Mouse (Mus musculus): ENCODE data around the gene Kdm5a.

DNA sequence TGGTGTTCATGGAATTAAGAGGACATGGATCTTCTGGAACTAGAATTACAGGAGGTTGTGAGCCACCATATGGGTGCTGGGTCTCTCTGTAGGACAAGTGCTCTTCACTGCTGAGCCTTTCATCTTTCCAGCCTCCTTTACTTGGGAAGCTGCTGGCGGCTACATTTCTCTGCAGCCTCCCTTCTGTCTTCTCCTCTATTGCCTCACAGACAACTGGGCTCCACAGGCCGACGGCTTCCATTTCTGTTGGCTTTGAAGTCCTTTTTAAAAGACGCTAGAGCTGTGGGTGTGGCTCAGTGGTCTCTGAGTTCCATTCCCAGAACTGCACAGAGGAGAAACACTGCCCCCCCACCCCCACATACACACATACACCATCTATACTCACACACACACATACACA, 101.5 kb downstream of the Kdm5a start:
- TF ChIP-seq CTCF (IDR thresholded peaks at IDR 0.05; ENCODE audit: control insufficient read depth, insufficient read depth, insufficient read length) (no peak), USF1 (IDR thresholded peaks at IDR 0.05; ENCODE audit: low read depth) (no peak)
